8 mouse cellular contexts compared by ENCODE assay signal in the genomic region with DNA sequence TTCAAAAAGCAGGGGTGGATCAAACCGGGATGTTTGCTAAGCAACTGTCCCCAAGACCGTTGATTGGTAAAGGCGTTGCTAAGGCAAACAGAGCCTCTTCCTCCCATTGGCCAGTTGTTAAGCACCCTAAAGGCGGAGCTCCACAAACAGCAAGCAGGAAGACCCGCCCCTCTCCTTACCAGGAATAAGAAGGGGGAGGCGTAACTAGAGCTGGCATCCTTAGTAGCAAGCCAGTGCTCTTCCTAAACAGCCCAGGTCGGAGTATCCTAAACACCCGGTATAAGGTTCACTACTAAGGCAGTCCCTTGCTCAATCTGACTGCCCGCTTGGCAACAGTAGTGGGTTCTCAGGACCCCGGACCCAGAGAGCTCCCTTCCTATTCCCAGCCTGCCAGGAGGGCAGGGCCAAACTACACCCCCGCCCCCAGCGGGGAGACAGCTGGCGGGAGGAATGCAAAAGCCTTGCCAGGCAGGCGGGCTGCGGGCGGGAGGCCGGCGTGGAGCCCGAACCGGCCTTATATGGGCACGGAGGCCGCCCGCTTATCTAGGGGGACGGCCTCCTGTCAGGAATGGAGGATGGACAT. TPM values are rescaled to one million over a fixed set of nuclear protein-coding genes. Genes with fewer than 3 reads are reported as not detected.
DNase-seq lines count a peak whose midpoint lies in the region; ATAC-seq and TF ChIP-seq lines count a peak whose summit lies in the region.

No protein-coding gene starts in this region.

- H3K27ac ChIP-seq in ES-E14 (ENCODE audit: insufficient read depth, low read depth, low read length, poor library complexity, severe bottlenecking) = no peak overlapping the region
- peak overlapping the region; percentile 86 for H3K27ac ChIP-seq in cerebellum, adult 2 months (ENCODE audit: insufficient read depth, low read length)
- H3K27ac ChIP-seq in forebrain, embryonic 16.5 days (ENCODE audit: low read length) = peak overlapping the region; percentile 65
- 0 out of 2 replicates have a peak overlapping the region, but pooled peaks have one; percentile 57 for H3K27ac ChIP-seq in liver, postnatal 0 days (ENCODE audit: low read depth)
- H3K27ac ChIP-seq in neural tube, embryonic 15.5 days (replicated peaks) = peak overlapping the region; percentile 80

- TF ChIP-seq POLR2A in cerebellum, adult 2 months (IDR thresholded peaks at IDR 0.05; ENCODE audit: borderline replicate concordance, insufficient read depth, low read length) = peak; percentile 32; the same call in 1 of the 2 replicates

- H3K4me2 ChIP-seq in forebrain, embryonic 16.5 days (ENCODE audit: low read length) = peak overlapping the region; percentile 87
- peak overlapping the region; percentile 98 for H3K4me2 ChIP-seq in liver, postnatal 0 days (ENCODE audit: low read depth, low read length)
- H3K4me2 ChIP-seq in neural tube, embryonic 15.5 days = peak overlapping the region; percentile 95

- no peak for TF ChIP-seq EP300 in liver, postnatal 0 days (IDR thresholded peaks at IDR 0.05; ENCODE audit: low read depth)

- intact Hi-C loops in heart, postnatal 25 days (cut with DNase I) = loop anchor here (5.0 kb wide), 1 partner anchor 171 kb away; the partner anchor contains the start of gene Zfp318

- WGBS in cerebellum, adult 2 months = under 1% methylated on average over 24 of the region's 24 CpGs
- WGBS in forebrain, embryonic 16.5 days = 2% methylated on average over 24 of the region's 24 CpGs
- 36% methylated on average over 24 of the region's 24 CpGs for WGBS in liver, postnatal 0 days (ENCODE audit: insufficient replicate concordance)
- WGBS in neural tube, embryonic 15.5 days = 2% methylated on average over 24 of the region's 24 CpGs

- peak overlapping the region in 1 of 2 experiments; percentile 53; a peak in 2 of 4 replicates for H3K4me3 ChIP-seq in ES-E14 (ENCODE audit: insufficient read depth in 1 of 2, low read depth in 1 of 2, low read length in 2 of 2, poor library complexity in 1 of 2, severe bottlenecking in 1 of 2)
- peak overlapping the region; percentile 53 for H3K4me3 ChIP-seq in cerebellum, adult 2 months (replicated peaks; ENCODE audit: insufficient read depth, low read depth, low read length)
- H3K4me3 ChIP-seq in forebrain, embryonic 16.5 days (replicated peaks; ENCODE audit: low read length) = peak overlapping the region; percentile 40
- no peak overlapping the region for H3K4me3 ChIP-seq in liver, postnatal 0 days (ENCODE audit: low read depth, low read length)
- H3K4me3 ChIP-seq in neural tube, embryonic 15.5 days (replicated peaks) = peak overlapping the region; percentile 99

- no peak for TF ChIP-seq CTCF in cerebellum, adult 2 months (IDR thresholded peaks at IDR 0.05; ENCODE audit: borderline replicate concordance, insufficient read depth, low read depth, low read length)
- TF ChIP-seq CTCF in liver, postnatal 0 days (IDR thresholded peaks at IDR 0.05; ENCODE audit: low read depth) = no peak

- in situ Hi-C loops in ES-E14 (cut with MboI; ENCODE audit: low sequenced_read_pairs in 2 of 2, unreplicated experiment in 2 of 2) = no loop called here

- H3K4me1 ChIP-seq in ES-E14 (ENCODE audit: control insufficient read depth in 2 of 2, insufficient read depth in 2 of 2, low read length in 2 of 2, poor library complexity in 1 of 2) = peaks cover 5 to 15% of the 10 kb centered on the region in 2 experiments; a peak in 3 of 4 replicates
- peaks cover 8% of the 10 kb centered on the region for H3K4me1 ChIP-seq in cerebellum, adult 2 months (ENCODE audit: control insufficient read depth, insufficient read depth, low read length)
- H3K4me1 ChIP-seq in forebrain, embryonic 16.5 days (replicated peaks; ENCODE audit: control insufficient read depth, insufficient read depth, low read length) = peaks cover 31% of the 10 kb centered on the region
- H3K4me1 ChIP-seq in liver, postnatal 0 days (ENCODE audit: insufficient read depth) = peaks cover 27% of the 10 kb centered on the region
- peaks cover 52% of the 10 kb centered on the region for H3K4me1 ChIP-seq in neural tube, embryonic 15.5 days

- ATAC-seq in forebrain, embryonic 16.5 days = peak; percentile 83
- ATAC-seq in liver, postnatal 0 days = peak; percentile 23
- peak; percentile 71 for ATAC-seq in neural tube, embryonic 15.5 days (ENCODE audit: low FRiP score)

- peaks cover 24% of the 10 kb centered on the region for H3K36me3 ChIP-seq in ES-E14 (ENCODE audit: control insufficient read depth, insufficient read depth, low read length, poor library complexity, severe bottlenecking)
- H3K36me3 ChIP-seq in forebrain, embryonic 16.5 days (ENCODE audit: control insufficient read depth, insufficient read depth) = peaks cover 16% of the 10 kb centered on the region
- H3K36me3 ChIP-seq in liver, postnatal 0 days (replicated peaks; ENCODE audit: insufficient read depth, low read length) = peaks cover 36% of the 10 kb centered on the region
- H3K36me3 ChIP-seq in neural tube, embryonic 15.5 days = peaks cover 39% of the 10 kb centered on the region

- no peaks in the 10 kb centered on the region for H3K27me3 ChIP-seq in cerebellum, adult 2 months (ENCODE audit: control insufficient read depth, insufficient read depth, low read length)
- no peaks in the 10 kb centered on the region for H3K27me3 ChIP-seq in forebrain, embryonic 16.5 days (replicated peaks; ENCODE audit: control insufficient read depth, insufficient read depth, low read length)
- H3K27me3 ChIP-seq in liver, postnatal 0 days (ENCODE audit: insufficient read depth, low read length) = no peaks in the 10 kb centered on the region
- H3K27me3 ChIP-seq in neural tube, embryonic 15.5 days (replicated peaks) = peaks cover 6% of the 10 kb centered on the region; the same call in 1 of the 2 replicates

- peak; percentile 88 for DNase-seq in ES-E14 (ENCODE audit: low read depth, low spot score)
- DNase-seq in cerebellum, adult 2 months = peak; percentile 87 to 91
- DNase-seq in heart, postnatal 25 days (ENCODE audit: low spot score) = peak; percentile 91
- peak; percentile 92 for DNase-seq in layer of hippocampus, adult 11-12 months (ENCODE audit: low spot score)
- DNase-seq in liver, postnatal 0 days = peak; percentile 68
- DNase-seq in thymus, adult 18-20 months = peak; percentile 44 to 58

- H3K9me3 ChIP-seq in ES-E14 (ENCODE audit: control insufficient read depth, insufficient read depth, low read depth, low read length) = no peaks in the 10 kb centered on the region
- H3K9me3 ChIP-seq in forebrain, embryonic 16.5 days (ENCODE audit: control insufficient read depth, low read length) = no peaks in the 10 kb centered on the region
- no peaks in the 10 kb centered on the region for H3K9me3 ChIP-seq in liver, postnatal 0 days (ENCODE audit: low read length)
- no peaks in the 10 kb centered on the region for H3K9me3 ChIP-seq in neural tube, embryonic 15.5 days (replicated peaks)

- H3K9ac ChIP-seq in ES-E14 (ENCODE audit: insufficient read depth, low read depth, low read length, poor library complexity, severe bottlenecking) = no peak overlapping the region
- peak overlapping the region; percentile 28; the same call in 1 of the 2 replicates for H3K9ac ChIP-seq in forebrain, embryonic 16.5 days (replicated peaks; ENCODE audit: low read depth, low read length)
- no peak overlapping the region for H3K9ac ChIP-seq in liver, postnatal 0 days (replicated peaks)
- peak overlapping the region; percentile 34 for H3K9ac ChIP-seq in neural tube, embryonic 15.5 days (replicated peaks)

TF ChIP-seq in ES-E14, 5 proteins besides CTCF, POLR2A, EP300 and RAD21:
- TF ChIP-seq CHD2 (IDR thresholded peaks at IDR 0.05; ENCODE audit: low read depth, low read length) = peak; percentile 93
- no peak for TF ChIP-seq ZC3H11A (IDR thresholded peaks at IDR 0.05; ENCODE audit: borderline replicate concordance, low read depth, low read length)

RNA-seq across cellular contexts. Expression of gene Srf, which starts 3.0 kb away (rescaled TPM):
- total RNA-seq in ES-E14 (2012; rRNA removed) = 65.2 and 75.6 TPM in 2 replicates
- 53.0 and 59.2 TPM in 2 replicates for polyA plus RNA-seq in cerebellum, adult 2 months (2012; rRNA removed)
- polyA plus RNA-seq in forebrain, embryonic 16.5 days (2015; fragmentation: Nextera tagmentation; extraction: Ambion mirVana) = 3.4 and 3.6 TPM in 2 replicates
- total RNA-seq in heart, postnatal 25 days (2021) = 10 to 100 TPM; 98.7 to 99.3 TPM
- polyA plus RNA-seq in liver, postnatal 0 days (2015; fragmentation: Nextera tagmentation; extraction: Ambion mirVana) = 1.3 and 1.9 TPM in 2 replicates
- polyA plus RNA-seq in neural tube, embryonic 15.5 days (2015; fragmentation: Nextera tagmentation; extraction: Ambion mirVana) = 2.5 and 6.4 TPM in 2 replicates

RNA-seq across cellular contexts. Expression of gene Cul9, which starts 6.7 kb away (rescaled TPM):
- 1.8 and 4.5 TPM in 2 replicates for total RNA-seq in ES-E14 (2012; rRNA removed)
- polyA plus RNA-seq in cerebellum, adult 2 months (2012; rRNA removed) = 56.2 and 58.4 TPM in 2 replicates
- 17.3 and 19.8 TPM in 2 replicates for polyA plus RNA-seq in forebrain, embryonic 16.5 days (2015; fragmentation: Nextera tagmentation; extraction: Ambion mirVana)
- total RNA-seq in heart, postnatal 25 days (2021) = 10 to 100 TPM; 19.4 to 19.5 TPM
- polyA plus RNA-seq in liver, postnatal 0 days (2015; fragmentation: Nextera tagmentation; extraction: Ambion mirVana) = 1.0 and 1.3 TPM in 2 replicates
- polyA plus RNA-seq in neural tube, embryonic 15.5 days (2015; fragmentation: Nextera tagmentation; extraction: Ambion mirVana) = 17.3 and 22.6 TPM in 2 replicates

RNA-seq across cellular contexts. Expression of gene Dnph1, which starts 56.4 kb away (rescaled TPM):
- total RNA-seq in ES-E14 (2012; rRNA removed) = 44.1 and 48.2 TPM in 2 replicates
- polyA plus RNA-seq in cerebellum, adult 2 months (2012; rRNA removed) = 5.3 and 5.6 TPM in 2 replicates
- 26.0 and 26.6 TPM in 2 replicates for polyA plus RNA-seq in forebrain, embryonic 16.5 days (2015; fragmentation: Nextera tagmentation; extraction: Ambion mirVana)
- total RNA-seq in heart, postnatal 25 days (2021) = 1 to 10 TPM; 1.1 to 2.4 TPM
- 7.4 and 8.6 TPM in 2 replicates for polyA plus RNA-seq in liver, postnatal 0 days (2015; fragmentation: Nextera tagmentation; extraction: Ambion mirVana)
- 13.6 and 22.7 TPM in 2 replicates for polyA plus RNA-seq in neural tube, embryonic 15.5 days (2015; fragmentation: Nextera tagmentation; extraction: Ambion mirVana)

Comparison
In these comparisons a context has a peak if more than half of its experiments do, and no peak if none do; other contexts are left out.
1. H3K9ac ChIP-seq: peak in forebrain, embryonic 16.5 days (single experiment) and neural tube, embryonic 15.5 days (single experiment); none in ES-E14 (single experiment) and liver, postnatal 0 days (single experiment).
2. ATAC-seq: peak in every context shown above with its lines; median percentile 83 in forebrain, embryonic 16.5 days; 71 in neural tube, embryonic 15.5 days; 23 in liver, postnatal 0 days.
3. Peak in every context shown above with its lines, with median percentiles within 50 percentile points of each other: DNase-seq and H3K4me2 ChIP-seq.